Mouse (Mus musculus): ENCODE measurements around the gene Il12b.
"Not testable (repeated sequence)": the region's sequence is repeated elsewhere in the genome, so short reads cannot be mapped to it uniquely, and the experiment has no call there.

The Il12b gene

GRCm38 (mm10) chr11:44412276-44412675 is 12.4 kb downstream of the Il12b start:
- DNase-seq (ENCODE audit: low spot score), result no peak

GRCm38 (mm10) chr11:44413371-44413770 is 13.5 kb downstream of the Il12b start:
- no peak for DNase-seq (ENCODE audit: low spot score)

- no peak for DNase-seq (ENCODE audit: low spot score)
These were observed 14.7 kb downstream of the Il12b start for GRCm38 (mm10) chr11:44414605-44415004.

- no peak for DNase-seq (ENCODE audit: low spot score)
These were observed 17.5 kb downstream of the Il12b start for GRCm38 (mm10) chr11:44417403-44417802.

GRCm38 (mm10) chr11:44422337-44423111 is 22.7 kb downstream of the Il12b start:
- no peak for DNase-seq (ENCODE audit: low spot score)

- DNase-seq (ENCODE audit: low spot score), result no peak
These were observed 23.4 kb downstream of the Il12b start for GRCm38 (mm10) chr11:44423261-44423660.

GRCm38 (mm10) chr11:44423955-44424354 is 24.1 kb downstream of the Il12b start:
- DNase-seq (ENCODE audit: low spot score), result no peak

GRCm38 (mm10) chr11:44425006-44425405 is 25.1 kb downstream of the Il12b start:
- DNase-seq (ENCODE audit: low spot score), result no peak

- no peak for DNase-seq (ENCODE audit: low spot score)
These were observed 25.8 kb downstream of the Il12b start for GRCm38 (mm10) chr11:44425626-44426025.

- no peak for DNase-seq (ENCODE audit: low spot score)
These were observed 28.1 kb downstream of the Il12b start for GRCm38 (mm10) chr11:44427951-44428350.

- DNase-seq (ENCODE audit: low spot score), result no peak
These were observed 30.2 kb downstream of the Il12b start for GRCm38 (mm10) chr11:44430036-44430435.

GRCm38 (mm10) chr11:44437786-44438185 is 37.9 kb downstream of the Il12b start:
- DNase-seq (ENCODE audit: low spot score), result no peak

- no peak for DNase-seq (ENCODE audit: low spot score)
These were observed 51.2 kb downstream of the Il12b start for GRCm38 (mm10) chr11:44451046-44451445.

GRCm38 (mm10) chr11:44452016-44452415 is 52.2 kb downstream of the Il12b start:
- DNase-seq (ENCODE audit: low spot score), result not testable (repeated sequence)

- peak; percentile 63 for DNase-seq (ENCODE audit: low spot score)
These were observed 53.6 kb downstream of the Il12b start for GRCm38 (mm10) chr11:44453423-44453822.

- DNase-seq (ENCODE audit: low spot score), result no peak
These were observed 61.6 kb downstream of the Il12b start for GRCm38 (mm10) chr11:44461493-44461892.

Measured in testis, postnatal 10 days (tissue).